Mouse (Mus musculus) left cerebral cortex, adult 8-10 months (tissue): Measurements from ENCODE around the gene Clrn2. TPM values are rescaled to one million over a fixed set of nuclear protein-coding genes. Genes with fewer than 3 reads are reported as not detected.

Experiments used
- DNase-seq, 2 experiments: peaks; one replicate each; pipeline ENCODE4 v3.0.0; 2022; ENCODE audit warnings: low spot score in 2 of 2
- total RNA-seq, 4 experiments: library from RNA; stranded (reverse); gene quantifications; 2 replicates each; pipeline ENCODE4 v1.2.4; 2022

The Clrn2 gene
- total RNA-seq, 4 experiments from 2014 or later: 0.40 to 1.1 (median 0.49) TPM

- peak; percentile 73 to 98 for DNase-seq
These were observed 3.5 kb upstream of the Clrn2 start, which contains the start of gene Qdpr for GRCm38 (mm10) chr5:45449831-45450716. Gene Qdpr (minus strand): TSS chr5:45450236.

DNA sequence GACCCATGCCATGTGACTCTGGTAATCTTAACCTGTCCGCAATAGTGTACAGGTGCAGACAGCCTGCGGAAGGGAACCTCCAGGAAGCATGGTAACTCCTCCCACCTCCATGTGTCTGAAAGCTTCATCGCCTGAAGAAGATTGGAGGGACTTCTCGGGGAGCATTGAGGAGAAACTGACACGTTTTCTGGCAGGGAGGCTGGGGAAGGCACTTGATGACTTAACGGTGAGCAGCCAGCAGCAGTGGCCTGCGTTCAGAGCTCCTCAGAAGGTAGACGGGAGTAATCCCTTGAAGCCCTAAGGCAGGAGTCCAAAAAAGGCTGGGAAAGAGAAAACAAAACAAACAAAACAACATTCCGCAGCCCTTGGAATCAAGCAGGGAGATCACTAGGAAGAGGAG, 905 bp downstream of the Clrn2 start:
- DNase-seq: no peak

DNA sequence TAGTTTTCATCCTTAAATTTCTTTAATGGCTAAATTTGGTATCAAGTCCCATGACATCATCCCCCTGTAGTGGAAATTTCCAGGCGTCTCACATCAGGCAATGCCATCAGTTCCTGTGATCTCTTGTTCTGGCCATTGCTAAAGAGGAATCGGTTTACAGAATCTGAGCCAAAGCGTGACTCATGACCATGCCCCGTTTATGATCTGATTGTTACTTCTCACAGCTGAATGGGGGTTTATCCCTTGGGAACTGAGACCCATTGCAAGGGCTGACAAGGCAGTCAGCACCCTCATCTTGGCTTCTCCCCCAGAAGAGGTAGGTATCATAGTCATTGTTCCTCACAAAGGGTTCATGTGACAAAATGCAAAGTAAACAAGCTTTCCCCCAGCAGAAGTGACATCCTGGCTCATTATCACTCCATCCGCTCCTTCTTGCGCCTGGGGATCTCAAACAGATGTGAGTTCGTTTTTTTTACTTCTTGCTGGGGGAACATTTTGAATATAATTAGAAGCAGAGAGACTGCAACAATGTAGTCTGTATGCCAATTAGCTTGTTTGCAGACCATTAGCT, 19.4 kb downstream of the Clrn2 start:
- peak in 1 of 2 experiments; percentile 64 for DNase-seq

GRCm38 (mm10) chr5:45473521-45473920, 20.0 kb downstream of the Clrn2 start:
- DNase-seq: no peak

DNA sequence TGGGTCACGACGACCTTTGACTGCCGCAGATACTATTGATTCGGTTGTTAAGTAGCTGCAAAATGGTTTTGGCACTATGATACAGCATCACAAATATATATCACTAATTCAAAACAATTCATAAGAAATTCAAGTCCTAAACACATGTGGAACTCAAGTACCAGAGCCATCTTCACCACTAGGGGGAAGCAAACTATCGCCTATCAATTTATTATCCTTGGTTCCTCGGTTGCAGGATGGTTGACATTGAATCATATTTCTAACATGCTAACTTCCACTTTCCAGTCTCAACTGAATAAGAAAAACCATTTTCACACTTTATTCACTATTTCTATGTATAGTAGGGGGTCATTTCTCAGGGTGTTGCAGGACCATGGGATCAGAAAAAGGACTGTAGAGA, 20.7 kb downstream of the Clrn2 start:
- DNase-seq: no peak

- no peak for DNase-seq
These were observed 21.2 kb downstream of the Clrn2 start for GRCm38 (mm10) chr5:45474758-45475157.

GRCm38 (mm10) chr5:45475771-45476170, 22.2 kb downstream of the Clrn2 start:
- no peak for DNase-seq

GRCm38 (mm10) chr5:45476288-45476687, 22.7 kb downstream of the Clrn2 start:
- DNase-seq: peak in 1 of 2 experiments; percentile 33

- peak in 1 of 2 experiments; percentile 33 for DNase-seq
These were observed 24.1 kb downstream of the Clrn2 start for GRCm38 (mm10) chr5:45477601-45478000.

DNA sequence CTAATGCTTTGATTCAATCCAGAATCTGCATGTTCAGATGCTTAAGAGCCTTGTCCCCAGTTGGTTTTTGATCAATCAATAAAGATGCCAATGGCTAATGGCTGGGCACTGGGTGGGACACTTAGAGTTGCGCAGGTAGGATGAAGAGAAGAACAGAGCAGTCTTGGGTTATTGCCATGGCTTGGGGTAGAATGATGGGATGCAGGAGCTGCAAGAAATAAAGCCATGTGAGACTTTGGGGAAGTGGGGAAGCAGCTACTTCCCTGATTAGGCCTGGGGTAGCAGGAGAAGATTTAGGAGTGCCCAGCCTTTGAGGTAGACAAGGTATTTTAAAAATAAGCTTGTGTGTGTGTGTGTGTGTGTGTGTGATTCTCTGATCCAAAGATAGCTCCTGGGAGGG, 26.5 kb downstream of the Clrn2 start:
- DNase-seq: no peak

GRCm38 (mm10) chr5:45481125-45481524, 27.6 kb downstream of the Clrn2 start:
- no peak for DNase-seq

GRCm38 (mm10) chr5:45482607-45483006, 29.1 kb downstream of the Clrn2 start:
- DNase-seq: no peak

- DNase-seq: no peak
These were observed 30.1 kb downstream of the Clrn2 start for GRCm38 (mm10) chr5:45483654-45484053.

- DNase-seq: no peak
These were observed 38.2 kb downstream of the Clrn2 start for GRCm38 (mm10) chr5:45491776-45492175.

GRCm38 (mm10) chr5:45493191-45494092, 39.9 kb downstream of the Clrn2 start, which contains the start of gene Lap3:
Gene Lap3 (plus strand): TSS chr5:45493374.
- peak; percentile 87 to 97 for DNase-seq

DNA sequence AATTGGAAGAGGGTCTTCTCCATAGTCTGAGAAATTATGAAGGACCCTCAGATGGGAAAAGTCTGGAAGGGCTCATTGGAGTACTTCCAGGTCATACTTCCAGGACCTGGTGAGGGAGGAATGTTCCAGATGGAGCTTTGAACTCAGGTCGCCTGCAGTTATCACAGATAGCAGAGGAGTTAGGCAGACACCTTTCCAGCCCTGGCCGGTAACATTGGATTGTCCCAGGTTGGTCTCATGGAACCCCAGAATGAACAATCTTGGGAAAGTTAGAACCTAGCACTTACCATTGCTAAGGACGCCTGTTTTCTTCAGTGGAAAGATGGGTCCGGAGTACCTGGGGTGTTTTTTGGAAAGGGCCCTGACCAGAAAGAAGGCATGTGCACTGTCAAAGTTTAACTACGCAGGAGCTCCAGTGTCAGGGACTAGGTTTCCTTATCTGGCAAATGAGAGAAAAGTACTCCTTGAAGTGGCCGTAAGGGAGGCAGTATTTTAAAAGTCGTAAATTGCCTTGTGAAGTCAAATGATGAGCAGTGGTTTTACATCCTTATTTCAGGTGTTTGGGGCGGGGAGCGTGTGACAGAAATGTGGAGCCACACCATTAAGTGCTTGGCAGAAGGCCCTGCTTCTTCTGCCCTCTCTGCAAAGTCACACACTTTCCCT, 40.7 kb downstream of the Clrn2 start:
- DNase-seq: no peak

- no peak for DNase-seq
These were observed 42.0 kb downstream of the Clrn2 start for GRCm38 (mm10) chr5:45495429-45495975.

- DNase-seq: no peak
These were observed 42.5 kb downstream of the Clrn2 start for GRCm38 (mm10) chr5:45496042-45496441.

GRCm38 (mm10) chr5:45496479-45496878, 42.9 kb downstream of the Clrn2 start:
- no peak for DNase-seq

DNA sequence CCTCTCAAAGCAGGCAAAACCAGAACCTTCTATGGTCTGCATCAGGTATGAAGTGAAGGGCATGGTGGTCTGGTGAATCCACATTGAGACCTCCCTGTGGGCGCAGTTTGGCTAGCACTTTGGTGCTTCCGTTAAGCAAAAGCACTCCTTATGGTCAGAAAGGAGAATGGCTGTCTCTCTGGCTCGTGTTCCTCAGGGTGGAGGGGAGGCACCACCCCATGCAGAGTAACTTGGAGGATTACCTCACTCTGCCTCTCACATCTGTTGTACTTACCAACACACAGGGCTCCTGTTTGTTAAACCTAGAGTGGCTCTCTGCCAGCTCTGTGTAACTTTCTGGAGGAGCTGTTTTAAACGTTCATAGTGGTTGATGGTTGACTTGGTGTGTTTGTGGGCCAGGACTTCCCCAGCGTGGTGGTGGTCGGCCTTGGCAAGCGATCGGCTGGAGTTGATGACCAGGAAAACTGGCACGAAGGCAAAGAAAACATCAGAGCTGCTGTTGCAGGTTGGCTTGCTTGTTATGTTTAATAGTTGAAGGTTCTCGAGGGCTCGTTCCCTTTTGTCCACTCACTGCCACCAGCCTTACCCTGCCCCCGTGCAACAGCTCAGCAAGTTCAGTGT, 43.5 kb downstream of the Clrn2 start:
- no peak for DNase-seq
